Mouse (Mus musculus) lung, postnatal 0 days (tissue): ENCODE measurements around the gene Slc25a3.

Experiments
- CTCF ChIP-seq: IDR thresholded peaks from 2 replicates; pipeline ENCODE4 v1.5.1; 2016; ENCODE audit warnings: antibody characterized with exemption, mild to moderate bottlenecking
- EP300 ChIP-seq: IDR thresholded peaks from 2 replicates; pipeline ENCODE4 v1.6.1; 2016; ENCODE audit warnings: antibody characterized with exemption, mild to moderate bottlenecking, control low read depth

GRCm38 (mm10) chr10:91167352-91167751, 43.5 kb upstream of the Slc25a3 start:
- TF ChIP-seq EP300 (no peak), CTCF (no peak)
